Mouse (Mus musculus) hindbrain, embryonic 10.5 days (tissue): ENCODE measurements around the gene Slco3a1. TPM values are rescaled to one million over a fixed set of nuclear protein-coding genes. Genes with fewer than 3 reads are reported as not detected.

Source experiments
- DNase-seq: peaks from one replicate; pipeline ENCODE4 v3.0.0-alpha.2; 2017; ENCODE audit warnings: low spot score
- H3K27ac ChIP-seq: fragments of 300-500 bp; sonication (generic); 2 replicates; pipeline ENCODE4 v1.5.1; 2016; ENCODE audit warnings: mild to moderate bottlenecking, moderate library complexity
- H3K27me3 ChIP-seq: fragments of 300-500 bp; sonication (generic); 2 replicates; pipeline ENCODE4 v1.6.1; 2016; ENCODE audit warnings: mild to moderate bottlenecking; ENCODE audit not compliant: poor library complexity, insufficient read depth, severe bottlenecking
- H3K36me3 ChIP-seq: fragments of 300-500 bp; sonication (generic); 2 replicates; pipeline ENCODE4 v1.6.1; 2016; ENCODE audit warnings: mild to moderate bottlenecking, moderate library complexity
- H3K4me1 ChIP-seq: fragments of 300-500 bp; sonication (generic); replicated peaks from 2 replicates; pipeline ENCODE4 v1.6.1; 2016; ENCODE audit warnings: mild to moderate bottlenecking
- H3K4me3 ChIP-seq: fragments of 300-500 bp; sonication (generic); 2 replicates; pipeline ENCODE4 v1.5.1; 2016; ENCODE audit warnings: mild to moderate bottlenecking, moderate library complexity
- H3K9me3 ChIP-seq: fragments of 300-500 bp; sonication (generic); 2 replicates; pipeline ENCODE4 v1.6.1; 2016; ENCODE audit warnings: mild to moderate bottlenecking, moderate library complexity
- WGBS: fragments of 180-500 bp; shearing (Covaris S2); methylation state at CpG from one replicate; pipeline ENCODE4 v1.1.7; 2016; 5-methylcytosine and 5-hydroxymethylcytosine counted together
- polyA plus RNA-seq: library from polyadenylated mRNA; unstranded; fragments of >200 nt; fragmentation: Nextera tagmentation; extraction: Ambion mirVana; gene quantifications from 2 replicates; pipeline ENCODE4 v1.2.1, GENCODE M21; 2016

Gene Slco3a1
- polyA plus RNA-seq, 1 experiment from 2014 or later = 10.1 TPM

- no peak for DNase-seq
- Histone ChIP-seq H3K27ac (peak overlapping the region; percentile 35; the same call in 1 of the 2 replicates), H3K4me3 (no peak overlapping the region), H3K9me3 (no peaks in the 10 kb centered on the region), H3K4me1 (peaks cover 17% of the 10 kb centered on the region), H3K36me3 (no peaks in the 10 kb centered on the region), H3K27me3 (no peaks in the 10 kb centered on the region)
- 54% methylated on average over 4 of the region's 4 CpGs for WGBS
Measured at GRCm38 (mm10) chr7:74341149-74341805, 213.3 kb downstream of the Slco3a1 start.

GRCm38 (mm10) chr7:74340419-74340954, 214.1 kb downstream of the Slco3a1 start:
- 86% methylated on average over 8 of the region's 8 CpGs for WGBS
- no peak for DNase-seq
- Histone ChIP-seq H3K27me3 (no peaks in the 10 kb centered on the region), H3K4me3 (no peak overlapping the region), H3K36me3 (no peaks in the 10 kb centered on the region), H3K27ac (no peak overlapping the region), H3K4me1 (peaks cover 11% of the 10 kb centered on the region; the same call in 1 of the 2 replicates), H3K9me3 (no peaks in the 10 kb centered on the region)

GRCm38 (mm10) chr7:74337677-74338420, 216.7 kb downstream of the Slco3a1 start:
- whole genome bisulfite sequencing = 82% methylated on average over 6 of the region's 6 CpGs
- peaks cover 11% of the 10 kb centered on the region; the same call in 1 of the 2 replicates for H3K4me1 ChIP-seq
- H3K36me3 ChIP-seq = no peaks in the 10 kb centered on the region
- no peak for DNase-seq
- no peaks in the 10 kb centered on the region for H3K27me3 ChIP-seq
- H3K4me3 ChIP-seq = no peak overlapping the region
- H3K27ac ChIP-seq = no peak overlapping the region
- no peaks in the 10 kb centered on the region for H3K9me3 ChIP-seq

DNA sequence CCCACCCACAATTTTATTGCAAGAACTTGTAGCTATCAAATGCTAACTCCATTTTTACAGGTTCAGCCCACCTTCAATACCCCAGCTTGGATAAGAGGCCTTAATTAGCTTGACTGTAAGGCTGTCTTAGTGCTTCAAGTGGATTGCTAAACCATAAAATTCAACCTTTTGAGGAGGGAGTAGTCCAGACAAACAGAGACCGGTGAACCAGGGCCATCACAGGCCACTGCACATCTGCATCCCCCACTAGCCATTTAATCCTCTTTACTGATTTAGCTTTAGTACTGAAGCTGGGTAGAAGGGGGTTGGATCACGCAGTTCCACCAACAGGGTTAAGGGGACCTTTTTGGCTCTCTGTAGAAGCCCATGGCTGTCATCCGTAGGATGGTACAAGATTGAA, 222.3 kb downstream of the Slco3a1 start:
- H3K4me1 ChIP-seq = peaks cover 19% of the 10 kb centered on the region
- DNase-seq = no peak
- H3K36me3 ChIP-seq = no peaks in the 10 kb centered on the region
- no peak overlapping the region for H3K4me3 ChIP-seq
- H3K27ac ChIP-seq = no peak overlapping the region
- H3K9me3 ChIP-seq = no peaks in the 10 kb centered on the region
- H3K27me3 ChIP-seq = no peaks in the 10 kb centered on the region
- 71% methylated on average over 3 of the region's 3 CpGs for whole genome bisulfite sequencing

- Histone ChIP-seq H3K9me3 (no peaks in the 10 kb centered on the region), H3K4me1 (peaks cover 19% of the 10 kb centered on the region), H3K4me3 (no peak overlapping the region), H3K27ac (0 out of 2 replicates have a peak overlapping the region, but pooled peaks have one; percentile 23), H3K27me3 (no peaks in the 10 kb centered on the region), H3K36me3 (no peaks in the 10 kb centered on the region)
- no peak for DNase-seq
- 74% methylated on average over 7 of the region's 7 CpGs for WGBS
Measured at GRCm38 (mm10) chr7:74330858-74331726, 223.5 kb downstream of the Slco3a1 start.

GRCm38 (mm10) chr7:74330117-74330857, 224.3 kb downstream of the Slco3a1 start:
- H3K4me1 ChIP-seq = peaks cover 19% of the 10 kb centered on the region

DNA sequence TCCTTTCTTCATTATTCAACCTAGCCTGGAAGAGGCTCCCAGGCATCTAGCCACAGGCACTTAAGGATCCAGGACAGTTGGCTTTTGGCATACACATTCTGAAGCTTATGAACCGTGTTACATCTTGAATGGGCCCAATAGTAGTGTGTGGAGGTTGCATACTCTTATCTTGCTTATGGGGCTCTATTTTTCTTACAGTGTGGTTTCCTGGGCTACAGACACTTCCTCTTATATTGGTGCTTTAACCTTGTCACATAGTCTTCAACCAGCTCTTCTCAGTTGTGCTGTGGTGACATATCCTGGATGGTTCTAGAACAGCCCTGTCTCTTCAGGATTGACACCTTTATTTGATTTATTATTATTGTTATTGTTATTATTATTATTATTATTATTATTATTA, 225.6 kb downstream of the Slco3a1 start:
- no peak for DNase-seq
- 76% methylated on average over 1 of the region's 1 CpGs for WGBS

More at GRCm38 (mm10) chr7:74330117-74330857, 224.3 kb downstream of the Slco3a1 start:
- Histone ChIP-seq H3K9me3 (no peaks in the 10 kb centered on the region), H3K27me3 (no peaks in the 10 kb centered on the region), H3K4me3 (no peak overlapping the region), H3K27ac (0 out of 2 replicates have a peak overlapping the region, but pooled peaks have one; percentile 23), H3K36me3 (no peaks in the 10 kb centered on the region)
- no peak for DNase-seq
- 77% methylated on average over 7 of the region's 7 CpGs for WGBS

GRCm38 (mm10) chr7:74327716-74328115, 226.9 kb downstream of the Slco3a1 start:
- no peaks in the 10 kb centered on the region for H3K36me3 ChIP-seq
- no peak overlapping the region for H3K4me3 ChIP-seq
- no peaks in the 10 kb centered on the region for H3K27me3 ChIP-seq
- no peaks in the 10 kb centered on the region for H3K9me3 ChIP-seq
- no peak overlapping the region for H3K27ac ChIP-seq
- peaks cover 34% of the 10 kb centered on the region for H3K4me1 ChIP-seq
- DNase-seq = no peak
- WGBS = 95% methylated on average over 5 of the region's 5 CpGs

More for the DNA sequence above, 225.6 kb downstream of the Slco3a1 start:
- H3K4me1 ChIP-seq = peaks cover 21% of the 10 kb centered on the region
- H3K4me3 ChIP-seq = no peak overlapping the region
- no peaks in the 10 kb centered on the region for H3K27me3 ChIP-seq
- H3K9me3 ChIP-seq = no peaks in the 10 kb centered on the region
- no peaks in the 10 kb centered on the region for H3K36me3 ChIP-seq
- no peak overlapping the region for H3K27ac ChIP-seq

DNA sequence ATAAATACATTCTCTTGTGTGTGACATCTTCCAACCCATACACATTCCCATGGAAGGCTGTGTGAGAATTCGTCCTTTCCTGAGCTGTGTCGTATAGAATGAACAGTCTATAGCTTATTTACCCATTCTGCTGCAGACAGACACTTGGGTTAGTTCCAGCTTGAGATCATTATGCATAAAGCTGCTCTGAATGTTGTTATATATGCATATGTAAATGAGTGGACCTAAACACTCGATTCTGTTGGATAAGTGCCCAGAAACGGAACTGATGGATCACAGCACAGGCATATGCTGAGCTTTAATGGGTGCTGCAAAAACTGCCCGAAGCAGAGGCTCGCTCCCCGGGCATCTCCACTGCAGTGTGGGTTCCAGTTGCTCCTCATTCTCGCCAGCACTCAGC, 229.5 kb downstream of the Slco3a1 start:
- Histone ChIP-seq H3K4me3 (no peak overlapping the region), H3K27ac (no peak overlapping the region), H3K27me3 (no peaks in the 10 kb centered on the region), H3K4me1 (peaks cover 26% of the 10 kb centered on the region), H3K36me3 (no peaks in the 10 kb centered on the region), H3K9me3 (no peaks in the 10 kb centered on the region)
- DNase-seq = no peak
- 87% methylated on average over 8 of the region's 8 CpGs for WGBS

- H3K4me1 ChIP-seq = peaks cover 26% of the 10 kb centered on the region
- no peaks in the 10 kb centered on the region for H3K27me3 ChIP-seq
- H3K36me3 ChIP-seq = no peaks in the 10 kb centered on the region
- no peak overlapping the region for H3K4me3 ChIP-seq
- DNase-seq = no peak
- no peaks in the 10 kb centered on the region for H3K9me3 ChIP-seq
- peak overlapping the region; percentile 29; the same call in 1 of the 2 replicates for H3K27ac ChIP-seq
- 63% methylated on average over 5 of the region's 5 CpGs for WGBS
Measured at GRCm38 (mm10) chr7:74323683-74324082, 230.9 kb downstream of the Slco3a1 start.

- Histone ChIP-seq H3K36me3 (no peaks in the 10 kb centered on the region), H3K27me3 (no peaks in the 10 kb centered on the region), H3K4me3 (no peak overlapping the region), H3K27ac (0 out of 2 replicates have a peak overlapping the region, but pooled peaks have one; percentile 1), H3K4me1 (peaks cover 26% of the 10 kb centered on the region), H3K9me3 (no peaks in the 10 kb centered on the region)
- DNase-seq = no peak
Measured at GRCm38 (mm10) chr7:74323194-74323593, 231.4 kb downstream of the Slco3a1 start.

- 91% methylated on average over 5 of the region's 5 CpGs for WGBS
- Histone ChIP-seq H3K36me3 (no peaks in the 10 kb centered on the region), H3K9me3 (no peaks in the 10 kb centered on the region), H3K4me3 (no peak overlapping the region), H3K4me1 (peaks cover 26% of the 10 kb centered on the region), H3K27me3 (no peaks in the 10 kb centered on the region), H3K27ac (no peak overlapping the region)
- DNase-seq = no peak
Measured at GRCm38 (mm10) chr7:74320635-74321034, 233.9 kb downstream of the Slco3a1 start.
